Mouse (Mus musculus) retina, postnatal 1 day (tissue): Measurements from ENCODE around the gene Iglon5.

ENCODE experiments used
- DNase-seq: peaks from one replicate; pipeline ENCODE4 v3.0.0-alpha.2; 2012

Iglon5 gene

GRCm38 (mm10) chr7:43464864-43465343, 25.0 kb downstream of the Iglon5 start:
- DNase-seq = no peak

GRCm38 (mm10) chr7:43463976-43464375, 25.9 kb downstream of the Iglon5 start:
- DNase-seq = no peak

- DNase-seq = no peak
Observed at GRCm38 (mm10) chr7:43462851-43463250, 27.0 kb downstream of the Iglon5 start, which contains the start of gene Vsig10l. Gene Vsig10l (plus strand): TSS chr7:43463151.

- no peak for DNase-seq
Observed at GRCm38 (mm10) chr7:43454371-43454770, 35.5 kb downstream of the Iglon5 start.

- no peak for DNase-seq
Observed at GRCm38 (mm10) chr7:43453599-43454355, 36.1 kb downstream of the Iglon5 start.

- peak; percentile 21 for DNase-seq
Observed at GRCm38 (mm10) chr7:43452609-43453008, 37.3 kb downstream of the Iglon5 start.

GRCm38 (mm10) chr7:43451726-43452125, 38.1 kb downstream of the Iglon5 start:
- DNase-seq = no peak

- no peak for DNase-seq
Observed at GRCm38 (mm10) chr7:43449811-43450210, 40.1 kb downstream of the Iglon5 start.

GRCm38 (mm10) chr7:43448246-43448645, 41.6 kb downstream of the Iglon5 start:
- DNase-seq = no peak

GRCm38 (mm10) chr7:43447801-43448200, 42.1 kb downstream of the Iglon5 start:
- no peak for DNase-seq

GRCm38 (mm10) chr7:43443917-43444293, 46.0 kb downstream of the Iglon5 start, which contains the start of the genes Etfb and Gm45233:
Gene Etfb (plus strand): TSS chr7:43444083.
Gene Gm45233 (plus strand): TSS chr7:43444128.
- DNase-seq = peak; percentile 97

GRCm38 (mm10) chr7:43443126-43443916, 46.6 kb downstream of the Iglon5 start:
- peak; percentile 71 for DNase-seq

GRCm38 (mm10) chr7:43442684-43443083, 47.2 kb downstream of the Iglon5 start:
- no peak for DNase-seq

GRCm38 (mm10) chr7:43441071-43441470, 48.8 kb downstream of the Iglon5 start:
- no peak for DNase-seq

- no peak for DNase-seq
Observed at GRCm38 (mm10) chr7:43440482-43440881, 49.4 kb downstream of the Iglon5 start, which contains the start of gene Cldnd2. Gene Cldnd2 (plus strand): TSS chr7:43440782.

- no peak for DNase-seq
Observed at GRCm38 (mm10) chr7:43438611-43439010, 51.3 kb downstream of the Iglon5 start.

GRCm38 (mm10) chr7:43436341-43437255, 53.3 kb downstream of the Iglon5 start, which contains the start of gene Nkg7:
Gene Nkg7 (plus strand): TSS chr7:43437073.
- DNase-seq = no peak

GRCm38 (mm10) chr7:43434676-43435075, 55.2 kb downstream of the Iglon5 start:
- DNase-seq = no peak

- no peak for DNase-seq
Observed at GRCm38 (mm10) chr7:43432891-43433290, 57.0 kb downstream of the Iglon5 start.

- no peak for DNase-seq
Observed at GRCm38 (mm10) chr7:43429500-43429899, 60.4 kb downstream of the Iglon5 start.

- DNase-seq = no peak
Observed at GRCm38 (mm10) chr7:43427406-43427805, 62.5 kb downstream of the Iglon5 start, which contains the start of gene Lim2. Gene Lim2 (plus strand): TSS chr7:43427670.

- DNase-seq = no peak
Observed at GRCm38 (mm10) chr7:43423991-43424625, 65.8 kb downstream of the Iglon5 start.
